29 mouse cellular contexts compared by ENCODE assay signal in the genomic region with DNA sequence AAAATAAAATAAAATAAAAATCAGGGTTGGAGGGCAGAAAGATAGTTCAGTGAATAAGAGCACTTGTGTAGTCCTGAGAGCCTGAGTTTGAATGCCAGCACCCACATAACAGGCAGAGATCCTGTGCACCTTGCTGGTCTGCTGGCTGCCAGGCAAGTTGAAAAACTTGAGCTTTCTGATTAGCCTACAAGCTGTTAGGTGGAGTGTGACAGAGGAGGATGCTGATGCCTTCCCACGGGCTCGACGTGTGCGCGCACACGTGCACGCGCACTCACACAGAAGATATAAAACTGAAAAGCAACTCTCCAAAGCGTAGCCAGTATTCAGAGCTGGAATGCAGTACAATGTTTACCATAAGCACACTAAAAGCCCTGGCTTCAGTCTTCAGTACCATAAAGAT. TPM values are rescaled to one million over a fixed set of nuclear protein-coding genes. Genes with fewer than 3 reads are reported as not detected.
A peak's percentile ranks its signal among the peaks of the same experiment; 100 is the strongest.
DNase-seq lines count a peak whose midpoint lies in the region; ATAC-seq lines count a peak whose summit lies in the region.
"Had no signal": no experiment of that assay in that cellular context is flagged by ENCODE, and none has a peak within 500 bp of the region (broad histone marks: within the 10 kb centered on the region; RNA-seq: fewer than 3 reads in every experiment).

No protein-coding gene starts in this region.

- H3K27me3 ChIP-seq in kidney, embryonic 14.5 days (ENCODE audit: control insufficient read depth, insufficient read depth, low read length) = no peaks in the 10 kb centered on the region
- H3K27me3 ChIP-seq in kidney, embryonic 16.5 days (ENCODE audit: insufficient read depth, low read length) = no peaks in the 10 kb centered on the region
- H3K27me3 ChIP-seq: CH12.LX; embryonic facial prominence, embryonic 13.5 days; embryonic facial prominence, embryonic 15.5 days; forebrain, embryonic 12.5 days; Patski had no signal

- no peak overlapping the region for H3K4me3 ChIP-seq in kidney, embryonic 14.5 days (ENCODE audit: low read length)
- H3K4me3 ChIP-seq in kidney, embryonic 16.5 days (ENCODE audit: low read length) = no peak overlapping the region
- H3K4me3 ChIP-seq: embryonic facial prominence, embryonic 13.5 days; embryonic facial prominence, embryonic 15.5 days; erythroblast, embryonic 14.5 days; forebrain, embryonic 10.5 days; forebrain, embryonic 12.5 days had no signal

- ATAC-seq in kidney, embryonic 14.5 days (ENCODE audit: low FRiP score, low TSS enrichment) = 0 out of 2 replicates have a peak, but pooled peaks have one; percentile 44
- ATAC-seq in kidney, embryonic 16.5 days (ENCODE audit: low FRiP score, low TSS enrichment) = peak; percentile 69; the same call in 1 of the 2 replicates
- ATAC-seq: activated CD4-positive, CD25-positive, alpha-beta regulatory T cell, adult 4 months; CD4-positive, CD25-positive, alpha-beta regulatory T cell, adult 4 months; forebrain, embryonic 14.5 days; forebrain, embryonic 16.5 days; Patski had no signal

- H3K4me1 ChIP-seq in kidney, embryonic 14.5 days (ENCODE audit: control insufficient read depth, insufficient read depth, low read length) = peaks cover 7% of the 10 kb centered on the region
- H3K4me1 ChIP-seq in kidney, embryonic 16.5 days (ENCODE audit: insufficient read depth, low read length) = peaks cover 7% of the 10 kb centered on the region; the same call in 1 of the 2 replicates
- H3K4me1 ChIP-seq: embryonic facial prominence, embryonic 13.5 days; embryonic facial prominence, embryonic 15.5 days; forebrain, embryonic 10.5 days; forebrain, embryonic 12.5 days had no signal

- H3K9ac ChIP-seq in kidney, embryonic 14.5 days (ENCODE audit: low read depth, low read length) = no peak overlapping the region
- H3K9ac ChIP-seq in kidney, embryonic 16.5 days (replicated peaks; ENCODE audit: low read length) = no peak overlapping the region
- H3K9ac ChIP-seq: embryonic facial prominence, embryonic 13.5 days; embryonic facial prominence, embryonic 15.5 days; forebrain, embryonic 12.5 days had no signal

- no peaks in the 10 kb centered on the region for H3K9me3 ChIP-seq in kidney, embryonic 14.5 days (ENCODE audit: control insufficient read depth, low read length)
- no peaks in the 10 kb centered on the region for H3K9me3 ChIP-seq in kidney, embryonic 16.5 days (ENCODE audit: low read length)
- H3K9me3 ChIP-seq: embryonic facial prominence, embryonic 13.5 days; embryonic facial prominence, embryonic 15.5 days; forebrain, embryonic 10.5 days; forebrain, embryonic 12.5 days; G1E had no signal

- whole genome bisulfite sequencing in kidney, embryonic 14.5 days = 47% methylated on average over 9 of the region's 9 CpGs
- 42% methylated on average over 9 of the region's 9 CpGs for WGBS in kidney, embryonic 16.5 days

- H3K36me3 ChIP-seq in kidney, embryonic 14.5 days (ENCODE audit: control insufficient read depth, insufficient read depth, low read length) = no peaks in the 10 kb centered on the region
- no peaks in the 10 kb centered on the region for H3K36me3 ChIP-seq in kidney, embryonic 16.5 days (ENCODE audit: insufficient read depth, low read length)
- H3K36me3 ChIP-seq: embryonic facial prominence, embryonic 13.5 days; embryonic facial prominence, embryonic 15.5 days; forebrain, embryonic 10.5 days; forebrain, embryonic 12.5 days; G1E had no signal

- DNase-seq in kidney, postnatal 25 days = no peak
- no peak for DNase-seq in kidney, adult 11 months
- DNase-seq in brain, adult 2 months (ENCODE audit: low read depth, low spot score) = peak; percentile 33
- DNase-seq: adrenal gland, adult 8-10 months; adrenal gland, postnatal 14 days; adrenal gland, postnatal 36 days; B cell, adult 2 months; cerebellum, adult 11 months; cerebellum, adult 18-20 months; cerebellum, adult 8-10 months; cerebellum, adult 9-11 months; cerebellum, postnatal 14 days; cerebellum, postnatal 36 days; embryo, embryonic 11 days had no signal

- H3K4me2 ChIP-seq in kidney, embryonic 14.5 days (replicated peaks; ENCODE audit: low read depth, low read length) = no peak overlapping the region
- H3K4me2 ChIP-seq in kidney, embryonic 16.5 days (replicated peaks; ENCODE audit: low read depth, low read length) = no peak overlapping the region
- H3K4me2 ChIP-seq: embryonic facial prominence, embryonic 13.5 days; embryonic facial prominence, embryonic 15.5 days; forebrain, embryonic 12.5 days had no signal

- H3K27ac ChIP-seq in kidney, embryonic 14.5 days (ENCODE audit: low read depth, low read length) = no peak overlapping the region; the same call in 1 of the 2 replicates
- no peak overlapping the region for H3K27ac ChIP-seq in kidney, embryonic 16.5 days (ENCODE audit: low read length)
- H3K27ac ChIP-seq: embryonic facial prominence, embryonic 13.5 days; embryonic facial prominence, embryonic 15.5 days; forebrain, embryonic 10.5 days; forebrain, embryonic 12.5 days had no signal

RNA-seq across cellular contexts. Expression of a gene that starts 19.9 kb away (rescaled TPM):
- polyA plus RNA-seq in kidney, embryonic 14.5 days (2014; fragmentation: Nextera tagmentation; extraction: Ambion mirVana) = 1.4 and 2.3 TPM in 2 replicates
- polyA plus RNA-seq in kidney, embryonic 16.5 days (2015; fragmentation: Nextera tagmentation; extraction: Ambion mirVana) = 1.8 and 2.2 TPM in 2 replicates
- polyA plus RNA-seq: erythroblast, embryonic 14.5 days; G1E had no signal

RNA-seq across cellular contexts. Expression of a gene that starts 49.9 kb away (rescaled TPM):
- polyA plus RNA-seq in kidney, embryonic 14.5 days (2014; fragmentation: Nextera tagmentation; extraction: Ambion mirVana) = 0.53 and 0.86 TPM in 2 replicates
- 0.75 and 0.87 TPM in 2 replicates for polyA plus RNA-seq in kidney, embryonic 16.5 days (2015; fragmentation: Nextera tagmentation; extraction: Ambion mirVana)
- polyA plus RNA-seq: activated CD4-positive, CD25-positive, alpha-beta regulatory T cell, adult 4 months; embryonic facial prominence, embryonic 11.5 days; embryonic facial prominence, embryonic 13.5 days; erythroblast, embryonic 14.5 days; forebrain, embryonic 12.5 days had no signal

RNA-seq across cellular contexts. Expression of a gene that starts 50.3 kb away (rescaled TPM):
- 48.9 and 51.5 TPM in 2 replicates for polyA plus RNA-seq in kidney, embryonic 14.5 days (2014; fragmentation: Nextera tagmentation; extraction: Ambion mirVana)
- polyA plus RNA-seq in kidney, embryonic 16.5 days (2015; fragmentation: Nextera tagmentation; extraction: Ambion mirVana) = 49.0 and 52.8 TPM in 2 replicates

RNA-seq across cellular contexts. Expression of a gene that starts 57.2 kb away (rescaled TPM):
- 8.7 and 9.2 TPM in 2 replicates for polyA plus RNA-seq in kidney, embryonic 14.5 days (2014; fragmentation: Nextera tagmentation; extraction: Ambion mirVana)
- polyA plus RNA-seq in kidney, embryonic 16.5 days (2015; fragmentation: Nextera tagmentation; extraction: Ambion mirVana) = 7.5 TPM in 2 replicates
- polyA plus RNA-seq: erythroblast, embryonic 14.5 days; G1E had no signal
